In genomic region chr14:27224636-27225035, GRCm38 (mm10) we compare ENCODE assay signal across 22 mouse cellular contexts.
"Had no signal": no experiment of that assay in that cellular context is flagged by ENCODE, and none has a peak within 500 bp of the region (broad histone marks: within the 10 kb centered on the region; RNA-seq: fewer than 3 reads in every experiment).

No protein-coding gene starts in this region.

- H3K4me1 ChIP-seq: lung, embryonic 15.5 days; midbrain, embryonic 15.5 days; neural tube, embryonic 13.5 days; neural tube, embryonic 15.5 days had no signal

- H3K4me2 ChIP-seq: lung, embryonic 15.5 days; midbrain, embryonic 11.5 days; midbrain, embryonic 13.5 days; midbrain, embryonic 15.5 days; neural tube, embryonic 13.5 days; neural tube, embryonic 15.5 days; stomach, embryonic 15.5 days had no signal

- ATAC-seq: liver, postnatal 0 days; lung, postnatal 0 days; midbrain, embryonic 13.5 days; midbrain, embryonic 15.5 days had no signal

- H3K4me3 ChIP-seq: lung, embryonic 15.5 days; megakaryocyte, embryonic 14.5 days; midbrain, embryonic 13.5 days; midbrain, embryonic 15.5 days; neural tube, embryonic 13.5 days; neural tube, embryonic 15.5 days; stomach, embryonic 15.5 days had no signal

- H3K9ac ChIP-seq: liver, postnatal 0 days; lung, embryonic 15.5 days; midbrain, embryonic 13.5 days; midbrain, embryonic 15.5 days; neural tube, embryonic 13.5 days; neural tube, embryonic 15.5 days; stomach, embryonic 15.5 days had no signal

- H3K27me3 ChIP-seq: lung, embryonic 15.5 days; midbrain, embryonic 13.5 days; midbrain, embryonic 15.5 days; neural tube, embryonic 13.5 days; neural tube, embryonic 15.5 days; stomach, embryonic 15.5 days had no signal

- H3K27ac ChIP-seq: lung, embryonic 15.5 days; macrophage; midbrain, embryonic 13.5 days; midbrain, embryonic 15.5 days; neural tube, embryonic 13.5 days; neural tube, embryonic 15.5 days; stomach, postnatal 0 days had no signal

- H3K9me3 ChIP-seq: lung, embryonic 15.5 days; megakaryocyte, embryonic 14.5 days; midbrain, embryonic 13.5 days; midbrain, embryonic 15.5 days; neural tube, embryonic 13.5 days; neural tube, embryonic 15.5 days; stomach, embryonic 15.5 days had no signal

- DNase-seq: liver, postnatal 0 days; lung, adult 2 months; lung, postnatal 14 days; lung, postnatal 36 days; retina, postnatal 1 day; right cerebral cortex, adult 18-20 months; right cerebral cortex, postnatal 25 days; right cerebral cortex, postnatal 4 days; thymus, adult 2 months; thymus, postnatal 25 days; thymus, postnatal 4 days had no signal

- H3K36me3 ChIP-seq: lung, embryonic 15.5 days; midbrain, embryonic 13.5 days; midbrain, embryonic 15.5 days; neural tube, embryonic 13.5 days; neural tube, embryonic 15.5 days; stomach, embryonic 15.5 days had no signal
